Mouse (Mus musculus): Measurements from ENCODE around the gene Pcolce2. TPM values are rescaled to one million over a fixed set of nuclear protein-coding genes. Genes with fewer than 3 reads are reported as not detected.

Gene Pcolce2
- polyA plus RNA-seq, 1 experiment from 2014 or later: 8.0 TPM

- WGBS: 67% methylated on average over 8 of the region's 8 CpGs
- H3K4me2 ChIP-seq: no peak overlapping the region
- no peaks in the 10 kb centered on the region for H3K36me3 ChIP-seq
- no peak overlapping the region for H3K9ac ChIP-seq
- no peak for ATAC-seq (ENCODE audit: borderline replicate concordance, extremely low read depth, low FRiP score, low TSS enrichment)
- no peak overlapping the region for H3K4me3 ChIP-seq
- H3K9me3 ChIP-seq: no peaks in the 10 kb centered on the region
- no peaks in the 10 kb centered on the region for H3K27me3 ChIP-seq
- no peaks in the 10 kb centered on the region; the same call in 1 of the 2 replicates for H3K4me1 ChIP-seq
- H3K27ac ChIP-seq: no peak overlapping the region
Measured at GRCm38 (mm10) chr9:95692823-95693222, 55.4 kb downstream of the Pcolce2 start.

GRCm38 (mm10) chr9:95693528-95694100, 56.2 kb downstream of the Pcolce2 start:
- WGBS: 71% methylated on average over 11 of the region's 11 CpGs
- Histone ChIP-seq H3K4me3 (no peak overlapping the region), H3K9me3 (no peaks in the 10 kb centered on the region), H3K36me3 (no peaks in the 10 kb centered on the region), H3K4me2 (no peak overlapping the region), H3K4me1 (no peaks in the 10 kb centered on the region; the same call in 1 of the 2 replicates), H3K9ac (no peak overlapping the region), H3K27ac (no peak overlapping the region), H3K27me3 (no peaks in the 10 kb centered on the region)
- no peak for ATAC-seq (ENCODE audit: borderline replicate concordance, extremely low read depth, low FRiP score, low TSS enrichment)

- WGBS: 59% methylated on average over 12 of the region's 12 CpGs
- H3K4me1 ChIP-seq: no peaks in the 10 kb centered on the region; the same call in 1 of the 2 replicates
- no peak overlapping the region for H3K4me2 ChIP-seq
- no peak for ATAC-seq (ENCODE audit: borderline replicate concordance, extremely low read depth, low FRiP score, low TSS enrichment)
- H3K9me3 ChIP-seq: no peaks in the 10 kb centered on the region
- no peak overlapping the region for H3K9ac ChIP-seq
- H3K4me3 ChIP-seq: no peak overlapping the region
- no peaks in the 10 kb centered on the region for H3K36me3 ChIP-seq
- H3K27me3 ChIP-seq: no peaks in the 10 kb centered on the region
- no peak overlapping the region for H3K27ac ChIP-seq
Measured at GRCm38 (mm10) chr9:95694526-95694925, 57.1 kb downstream of the Pcolce2 start.

- H3K9ac ChIP-seq: no peak overlapping the region
- WGBS: 82% methylated on average over 15 of the region's 15 CpGs
- ATAC-seq (ENCODE audit: borderline replicate concordance, extremely low read depth, low FRiP score, low TSS enrichment): no peak
Measured at GRCm38 (mm10) chr9:95695023-95695422, 57.6 kb downstream of the Pcolce2 start.

GRCm38 (mm10) chr9:95696581-95696980, 59.2 kb downstream of the Pcolce2 start:
- Histone ChIP-seq H3K36me3 (no peaks in the 10 kb centered on the region), H3K27ac (no peak overlapping the region), H3K27me3 (no peaks in the 10 kb centered on the region), H3K4me2 (no peak overlapping the region), H3K4me3 (no peak overlapping the region), H3K4me1 (no peaks in the 10 kb centered on the region; the same call in 1 of the 2 replicates), H3K9me3 (no peaks in the 10 kb centered on the region), H3K9ac (no peak overlapping the region)
- 59% methylated on average over 6 of the region's 6 CpGs for whole genome bisulfite sequencing
- ATAC-seq (ENCODE audit: borderline replicate concordance, extremely low read depth, low FRiP score, low TSS enrichment): no peak

More at GRCm38 (mm10) chr9:95695023-95695422, 57.6 kb downstream of the Pcolce2 start:
- Histone ChIP-seq H3K4me2 (no peak overlapping the region), H3K4me1 (no peaks in the 10 kb centered on the region; the same call in 1 of the 2 replicates), H3K4me3 (no peak overlapping the region), H3K36me3 (no peaks in the 10 kb centered on the region), H3K27me3 (no peaks in the 10 kb centered on the region), H3K9me3 (no peaks in the 10 kb centered on the region), H3K27ac (no peak overlapping the region)

GRCm38 (mm10) chr9:95697808-95698207, 60.4 kb downstream of the Pcolce2 start:
- Histone ChIP-seq H3K4me2 (no peak overlapping the region), H3K4me3 (no peak overlapping the region), H3K27me3 (no peaks in the 10 kb centered on the region), H3K9me3 (no peaks in the 10 kb centered on the region), H3K4me1 (no peaks in the 10 kb centered on the region; the same call in 1 of the 2 replicates), H3K27ac (no peak overlapping the region), H3K9ac (no peak overlapping the region), H3K36me3 (no peaks in the 10 kb centered on the region)
- WGBS: 53% methylated on average over 2 of the region's 2 CpGs
- ATAC-seq (ENCODE audit: borderline replicate concordance, extremely low read depth, low FRiP score, low TSS enrichment): no peak

GRCm38 (mm10) chr9:95699273-95699672, 61.9 kb downstream of the Pcolce2 start:
- Histone ChIP-seq H3K4me2 (no peak overlapping the region), H3K36me3 (no peaks in the 10 kb centered on the region), H3K4me3 (no peak overlapping the region), H3K9me3 (no peaks in the 10 kb centered on the region), H3K27ac (no peak overlapping the region), H3K4me1 (no peaks in the 10 kb centered on the region; the same call in 1 of the 2 replicates), H3K9ac (no peak overlapping the region), H3K27me3 (no peaks in the 10 kb centered on the region)
- ATAC-seq (ENCODE audit: borderline replicate concordance, extremely low read depth, low FRiP score, low TSS enrichment): no peak
- WGBS: 55% methylated on average over 4 of the region's 4 CpGs

- WGBS: 74% methylated on average over 3 of the region's 3 CpGs
- Histone ChIP-seq H3K4me2 (no peak overlapping the region), H3K36me3 (no peaks in the 10 kb centered on the region; the same call in 1 of the 2 replicates), H3K9me3 (no peaks in the 10 kb centered on the region), H3K9ac (no peak overlapping the region), H3K4me1 (no peaks in the 10 kb centered on the region), H3K4me3 (no peak overlapping the region), H3K27me3 (no peaks in the 10 kb centered on the region), H3K27ac (no peak overlapping the region)
- no peak for ATAC-seq (ENCODE audit: borderline replicate concordance, extremely low read depth, low FRiP score, low TSS enrichment)
Measured at GRCm38 (mm10) chr9:95704078-95704477, 66.7 kb downstream of the Pcolce2 start.

- peak overlapping the region; percentile 57; the same call in 1 of the 2 replicates for H3K27ac ChIP-seq
- ATAC-seq (ENCODE audit: borderline replicate concordance, extremely low read depth, low FRiP score, low TSS enrichment): peak; percentile 94
- no peak overlapping the region for H3K9ac ChIP-seq
- no peaks in the 10 kb centered on the region for H3K27me3 ChIP-seq
- no peaks in the 10 kb centered on the region; the same call in 1 of the 2 replicates for H3K36me3 ChIP-seq
- H3K4me1 ChIP-seq: no peaks in the 10 kb centered on the region
- H3K4me2 ChIP-seq: no peak overlapping the region
- H3K9me3 ChIP-seq: no peaks in the 10 kb centered on the region
- 45% methylated on average over 5 of the region's 5 CpGs for WGBS
- no peak overlapping the region for H3K4me3 ChIP-seq
Measured at GRCm38 (mm10) chr9:95705371-95705770, 68.0 kb downstream of the Pcolce2 start.

GRCm38 (mm10) chr9:95708943-95709342, 71.5 kb downstream of the Pcolce2 start:
- no peak overlapping the region for H3K27ac ChIP-seq
- H3K27me3 ChIP-seq: no peaks in the 10 kb centered on the region
- no peaks in the 10 kb centered on the region for H3K4me1 ChIP-seq
- no peak overlapping the region for H3K4me3 ChIP-seq
- H3K9ac ChIP-seq: no peak overlapping the region
- H3K4me2 ChIP-seq: no peak overlapping the region
- ATAC-seq (ENCODE audit: borderline replicate concordance, extremely low read depth, low FRiP score, low TSS enrichment): no peak
- H3K36me3 ChIP-seq: no peaks in the 10 kb centered on the region; the same call in 1 of the 2 replicates
- H3K9me3 ChIP-seq: no peaks in the 10 kb centered on the region

- WGBS: 40% methylated on average over 8 of the region's 8 CpGs
- no peak overlapping the region for H3K4me2 ChIP-seq
- H3K27ac ChIP-seq: no peak overlapping the region
- no peaks in the 10 kb centered on the region for H3K9me3 ChIP-seq
- ATAC-seq (ENCODE audit: borderline replicate concordance, extremely low read depth, low FRiP score, low TSS enrichment): no peak
- no peaks in the 10 kb centered on the region; the same call in 1 of the 2 replicates for H3K36me3 ChIP-seq
- H3K9ac ChIP-seq: no peak overlapping the region
- H3K4me1 ChIP-seq: no peaks in the 10 kb centered on the region
- no peaks in the 10 kb centered on the region for H3K27me3 ChIP-seq
- H3K4me3 ChIP-seq: no peak overlapping the region
Measured at GRCm38 (mm10) chr9:95712574-95712973, 75.2 kb downstream of the Pcolce2 start.

GRCm38 (mm10) chr9:95736238-95736637, 98.8 kb downstream of the Pcolce2 start:
- Histone ChIP-seq H3K9ac (no peak overlapping the region), H3K9me3 (no peaks in the 10 kb centered on the region), H3K4me1 (no peaks in the 10 kb centered on the region), H3K4me2 (no peak overlapping the region), H3K27me3 (no peaks in the 10 kb centered on the region), H3K36me3 (peaks cover 1% of the 10 kb centered on the region; the same call in 1 of the 2 replicates), H3K4me3 (no peak overlapping the region), H3K27ac (no peak overlapping the region)
- ATAC-seq (ENCODE audit: borderline replicate concordance, extremely low read depth, low FRiP score, low TSS enrichment): no peak
